Mouse (Mus musculus) intestine, embryonic 14.5 days (tissue): ENCODE results near the gene Pfkfb3. TPM values are rescaled to one million over a fixed set of nuclear protein-coding genes. Genes with fewer than 3 reads are reported as not detected.

ENCODE experiments used
- ATAC-seq: fragments of 200-750 bp; cut with Nextera tagmentation; replicated peaks from 2 replicates; pipeline ENCODE4 v1.8.0; 2017; ENCODE audit warnings: low read depth, moderate number of reproducible peaks, moderate TSS enrichment, moderate library complexity; ENCODE audit not compliant: low FRiP score, low TSS enrichment
- DNase-seq: peaks from one replicate; pipeline ENCODE4 v3.0.0-alpha.2; 2018; ENCODE audit warnings: low spot score
- H3K27ac ChIP-seq: fragments of 300-500 bp; sonication (generic); 2 replicates; pipeline ENCODE4 v1.5.1; 2014; ENCODE audit warnings: low read depth, mild to moderate bottlenecking, control low read depth
- H3K27me3 ChIP-seq: fragments of 300-500 bp; sonication (generic); replicated peaks from 2 replicates; pipeline ENCODE4 v1.6.1; 2014; ENCODE audit warnings: low read length, control low read depth; ENCODE audit not compliant: control insufficient read depth, insufficient read depth
- H3K36me3 ChIP-seq: fragments of 300-500 bp; sonication (generic); 2 replicates; pipeline ENCODE4 v1.6.1; 2014; ENCODE audit warnings: low read length, control low read depth; ENCODE audit not compliant: control insufficient read depth, insufficient read depth
- H3K4me1 ChIP-seq: fragments of 300-500 bp; sonication (generic); replicated peaks from 2 replicates; pipeline ENCODE4 v1.6.1; 2014; ENCODE audit warnings: low read length, control low read depth, mixed read lengths; ENCODE audit not compliant: control insufficient read depth, insufficient read depth
- H3K4me2 ChIP-seq: fragments of 300-500 bp; sonication (generic); 2 replicates; pipeline ENCODE4 v1.6.1; 2014; ENCODE audit warnings: low read length
- H3K4me3 ChIP-seq: fragments of 300-500 bp; sonication (generic); 2 replicates; pipeline ENCODE4 v1.5.1; 2014; ENCODE audit warnings: low read depth, low read length, control low read depth, mixed read lengths
- H3K9ac ChIP-seq: fragments of 300-500 bp; sonication (generic); 2 replicates; pipeline ENCODE4 v1.6.1; 2014; ENCODE audit warnings: mild to moderate bottlenecking, low read length
- H3K9me3 ChIP-seq: fragments of 300-500 bp; sonication (generic); 2 replicates; pipeline ENCODE4 v1.6.1; 2016; ENCODE audit warnings: low read length, control low read depth; ENCODE audit not compliant: control insufficient read depth
- WGBS: fragments of 180-500 bp; shearing (Covaris S2); extraction: QIAGEN DNeasy Blood & Tissue Kit; methylation state at CpG from one replicate; pipeline ENCODE4 v1.1.7; 2014; 5-methylcytosine and 5-hydroxymethylcytosine counted together
- polyA plus RNA-seq: library from polyadenylated mRNA; unstranded; fragments of >200 nt; fragmentation: Nextera tagmentation; extraction: Ambion mirVana; gene quantifications from 2 replicates; pipeline ENCODE4 v1.2.1, GENCODE M21; 2014

Gene Pfkfb3
- polyA plus RNA-seq, 1 experiment from 2014 or later, result 18.9 TPM

GRCm38 (mm10) chr2:11448711-11449110 is 105.2 kb downstream of the Pfkfb3 start:
- 83% methylated on average over 3 of the region's 3 CpGs for WGBS

GRCm38 (mm10) chr2:11447865-11448264 is 106.0 kb downstream of the Pfkfb3 start:
- Histone ChIP-seq H3K4me3 (no peak overlapping the region), H3K27ac (no peak overlapping the region), H3K9me3 (no peaks in the 10 kb centered on the region), H3K27me3 (no peaks in the 10 kb centered on the region), H3K36me3 (no peaks in the 10 kb centered on the region), H3K4me1 (no peaks in the 10 kb centered on the region), H3K4me2 (no peak overlapping the region), H3K9ac (no peak overlapping the region)
- no peak for DNase-seq
- ATAC-seq, result no peak
- WGBS, result 68% methylated on average over 2 of the region's 2 CpGs

More at GRCm38 (mm10) chr2:11448711-11449110, 105.2 kb downstream of the Pfkfb3 start:
- ATAC-seq (no peak), DNase-seq (no peak)
- H3K9me3 ChIP-seq, result no peaks in the 10 kb centered on the region
- H3K4me2 ChIP-seq, result no peak overlapping the region
- H3K9ac ChIP-seq, result no peak overlapping the region
- H3K4me1 ChIP-seq, result no peaks in the 10 kb centered on the region
- H3K4me3 ChIP-seq, result no peak overlapping the region
- no peaks in the 10 kb centered on the region for H3K27me3 ChIP-seq
- no peak overlapping the region for H3K27ac ChIP-seq
- H3K36me3 ChIP-seq, result no peaks in the 10 kb centered on the region

- DNase-seq (no peak), ATAC-seq (no peak)
- Histone ChIP-seq H3K27ac (no peak overlapping the region), H3K27me3 (no peaks in the 10 kb centered on the region), H3K36me3 (no peaks in the 10 kb centered on the region), H3K9ac (no peak overlapping the region), H3K4me2 (no peak overlapping the region), H3K9me3 (no peaks in the 10 kb centered on the region), H3K4me3 (no peak overlapping the region), H3K4me1 (no peaks in the 10 kb centered on the region)
- 84% methylated on average over 3 of the region's 3 CpGs for WGBS
Observed at GRCm38 (mm10) chr2:11445722-11446121, 108.2 kb downstream of the Pfkfb3 start.

GRCm38 (mm10) chr2:11441864-11442263 is 112.0 kb downstream of the Pfkfb3 start:
- no peaks in the 10 kb centered on the region for H3K27me3 ChIP-seq
- H3K27ac ChIP-seq, result no peak overlapping the region
- no peaks in the 10 kb centered on the region for H3K36me3 ChIP-seq
- no peaks in the 10 kb centered on the region for H3K4me1 ChIP-seq
- no peak overlapping the region for H3K9ac ChIP-seq
- 59% methylated on average over 4 of the region's 4 CpGs for WGBS
- H3K4me3 ChIP-seq, result no peak overlapping the region
- no peak for DNase-seq
- H3K9me3 ChIP-seq, result no peaks in the 10 kb centered on the region
- no peak for ATAC-seq
- no peak overlapping the region for H3K4me2 ChIP-seq

GRCm38 (mm10) chr2:11438231-11438954 is 115.5 kb downstream of the Pfkfb3 start:
- Histone ChIP-seq H3K9ac (no peak overlapping the region), H3K4me2 (no peak overlapping the region), H3K27ac (no peak overlapping the region), H3K36me3 (no peaks in the 10 kb centered on the region), H3K9me3 (no peaks in the 10 kb centered on the region), H3K4me1 (no peaks in the 10 kb centered on the region), H3K4me3 (no peak overlapping the region), H3K27me3 (no peaks in the 10 kb centered on the region)
- DNase-seq, result no peak
- 65% methylated on average over 12 of the region's 12 CpGs for WGBS
- ATAC-seq, result no peak

GRCm38 (mm10) chr2:11436353-11436752 is 117.5 kb downstream of the Pfkfb3 start:
- H3K9ac ChIP-seq, result no peak overlapping the region
- H3K27me3 ChIP-seq, result no peaks in the 10 kb centered on the region
- H3K4me3 ChIP-seq, result no peak overlapping the region
- DNase-seq (no peak), ATAC-seq (no peak)
- H3K4me1 ChIP-seq, result peaks cover 4% of the 10 kb centered on the region; the same call in 1 of the 2 replicates
- 95% methylated on average over 11 of the region's 11 CpGs for WGBS
- no peak overlapping the region for H3K4me2 ChIP-seq
- H3K27ac ChIP-seq, result no peak overlapping the region
- H3K9me3 ChIP-seq, result no peaks in the 10 kb centered on the region
- H3K36me3 ChIP-seq, result no peaks in the 10 kb centered on the region

GRCm38 (mm10) chr2:11433353-11433752 is 120.5 kb downstream of the Pfkfb3 start:
- H3K4me2 ChIP-seq, result no peak overlapping the region
- ATAC-seq (no peak), DNase-seq (no peak)
- H3K4me3 ChIP-seq, result no peak overlapping the region
- WGBS, result 91% methylated on average over 5 of the region's 5 CpGs
- no peak overlapping the region for H3K9ac ChIP-seq
- H3K9me3 ChIP-seq, result no peaks in the 10 kb centered on the region
- H3K36me3 ChIP-seq, result no peaks in the 10 kb centered on the region
- H3K27me3 ChIP-seq, result no peaks in the 10 kb centered on the region
- H3K4me1 ChIP-seq, result peaks cover 20% of the 10 kb centered on the region; the same call in 1 of the 2 replicates
- no peak overlapping the region for H3K27ac ChIP-seq

- no peak overlapping the region for H3K9ac ChIP-seq
- no peak overlapping the region for H3K4me2 ChIP-seq
- ATAC-seq (peak; percentile 89), DNase-seq (peak; percentile 66)
- peaks cover 37% of the 10 kb centered on the region for H3K4me1 ChIP-seq
- peak overlapping the region; percentile 40; the same call in 1 of the 2 replicates for H3K27ac ChIP-seq
- WGBS, result 3% methylated on average over 3 of the region's 3 CpGs
- H3K27me3 ChIP-seq, result no peaks in the 10 kb centered on the region
- H3K4me3 ChIP-seq, result no peak overlapping the region
- no peaks in the 10 kb centered on the region for H3K36me3 ChIP-seq
- H3K9me3 ChIP-seq, result no peaks in the 10 kb centered on the region
Observed at GRCm38 (mm10) chr2:11429538-11429937, 124.3 kb downstream of the Pfkfb3 start.

- Histone ChIP-seq H3K36me3 (no peaks in the 10 kb centered on the region), H3K27me3 (no peaks in the 10 kb centered on the region), H3K9ac (no peak overlapping the region), H3K4me3 (no peak overlapping the region), H3K9me3 (no peaks in the 10 kb centered on the region), H3K4me2 (no peak overlapping the region), H3K4me1 (peaks cover 37% of the 10 kb centered on the region), H3K27ac (no peak overlapping the region)
- DNase-seq (no peak), ATAC-seq (no peak)
- 90% methylated on average over 4 of the region's 4 CpGs for WGBS
Observed at GRCm38 (mm10) chr2:11428621-11429020, 125.3 kb downstream of the Pfkfb3 start.
